Mouse (Mus musculus): ENCODE measurements around the gene Vgll4. TPM values are rescaled to one million over a fixed set of nuclear protein-coding genes. Genes with fewer than 3 reads are reported as not detected.

The Vgll4 gene
- polyA plus RNA-seq, 1 experiment from 2014 or later, result 101 TPM

DNA sequence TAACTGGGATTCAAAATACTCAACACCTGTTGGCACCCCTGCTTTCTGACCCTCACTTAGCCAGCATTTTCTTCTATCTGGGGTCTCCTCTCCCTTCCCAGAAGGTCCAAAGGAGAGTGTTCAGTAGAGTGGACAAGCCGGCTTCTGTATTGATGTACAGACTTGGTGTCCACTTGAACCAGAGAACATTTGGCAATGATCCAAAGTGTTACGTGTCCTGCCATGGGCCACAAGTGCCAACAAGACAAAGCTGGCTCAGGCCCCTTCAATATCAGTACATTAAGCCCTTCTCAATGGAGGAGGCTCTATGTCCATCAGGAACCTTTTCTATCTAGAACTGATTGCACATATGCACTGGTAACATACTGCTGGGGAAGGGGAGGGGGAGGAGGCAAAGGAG is 73.5 kb downstream of the Vgll4 start:
- Histone ChIP-seq H3K4me1 (ENCODE audit: control insufficient read depth, insufficient read depth, low read length) (peaks cover 51% of the 10 kb centered on the region), H3K27me3 (ENCODE audit: control insufficient read depth, insufficient read depth, low read length) (no peaks in the 10 kb centered on the region), H3K36me3 (ENCODE audit: control insufficient read depth, insufficient read depth, low read length) (peaks cover 4% of the 10 kb centered on the region), H3K4me3 (ENCODE audit: low read depth, low read length) (no peak overlapping the region), H3K4me2 (ENCODE audit: low read depth, severe bottlenecking) (no peak overlapping the region), H3K9me3 (ENCODE audit: control insufficient read depth, low read length) (no peaks in the 10 kb centered on the region; the same call in 1 of the 2 replicates), H3K27ac (replicated peaks; ENCODE audit: low read depth, low read length) (no peak overlapping the region), H3K9ac (ENCODE audit: low read length) (no peak overlapping the region)
- ATAC-seq (ENCODE audit: insufficient number of reproducible peaks, low FRiP score, low TSS enrichment, low read depth) (no peak), DNase-seq (ENCODE audit: low spot score) (no peak)
- WGBS, result 91% methylated on average over 2 of the region's 2 CpGs

DNA sequence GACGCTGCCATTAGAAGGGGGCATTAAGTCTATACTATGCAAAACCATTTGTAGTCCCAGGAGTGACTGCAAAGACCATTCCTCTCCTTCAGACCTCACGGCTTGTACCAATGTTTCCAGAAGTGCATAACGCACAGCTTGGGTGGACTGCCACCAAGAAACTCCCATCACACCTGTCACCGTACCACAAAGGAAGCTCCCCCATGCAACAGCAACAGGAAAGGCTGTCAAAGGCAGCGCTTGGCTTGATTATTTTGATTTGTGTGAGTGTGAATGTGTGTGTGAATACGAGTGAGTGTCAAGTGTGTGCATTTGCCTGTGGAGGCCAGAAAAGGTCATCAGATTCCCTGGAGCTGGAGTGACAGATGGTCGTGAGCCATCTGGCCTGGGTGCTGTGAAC is 74.6 kb downstream of the Vgll4 start:
- Histone ChIP-seq H3K36me3 (ENCODE audit: control insufficient read depth, insufficient read depth, low read length) (peaks cover 4% of the 10 kb centered on the region), H3K4me2 (ENCODE audit: low read depth, severe bottlenecking) (no peak overlapping the region), H3K9ac (ENCODE audit: low read length) (no peak overlapping the region), H3K4me3 (ENCODE audit: low read depth, low read length) (no peak overlapping the region), H3K9me3 (ENCODE audit: control insufficient read depth, low read length) (no peaks in the 10 kb centered on the region; the same call in 1 of the 2 replicates), H3K4me1 (ENCODE audit: control insufficient read depth, insufficient read depth, low read length) (peaks cover 43% of the 10 kb centered on the region), H3K27me3 (ENCODE audit: control insufficient read depth, insufficient read depth, low read length) (no peaks in the 10 kb centered on the region), H3K27ac (replicated peaks; ENCODE audit: low read depth, low read length) (no peak overlapping the region)
- 94% methylated on average over 7 of the region's 7 CpGs for WGBS
- no peak for ATAC-seq (ENCODE audit: insufficient number of reproducible peaks, low FRiP score, low TSS enrichment, low read depth)
- DNase-seq (ENCODE audit: low spot score), result no peak

DNA sequence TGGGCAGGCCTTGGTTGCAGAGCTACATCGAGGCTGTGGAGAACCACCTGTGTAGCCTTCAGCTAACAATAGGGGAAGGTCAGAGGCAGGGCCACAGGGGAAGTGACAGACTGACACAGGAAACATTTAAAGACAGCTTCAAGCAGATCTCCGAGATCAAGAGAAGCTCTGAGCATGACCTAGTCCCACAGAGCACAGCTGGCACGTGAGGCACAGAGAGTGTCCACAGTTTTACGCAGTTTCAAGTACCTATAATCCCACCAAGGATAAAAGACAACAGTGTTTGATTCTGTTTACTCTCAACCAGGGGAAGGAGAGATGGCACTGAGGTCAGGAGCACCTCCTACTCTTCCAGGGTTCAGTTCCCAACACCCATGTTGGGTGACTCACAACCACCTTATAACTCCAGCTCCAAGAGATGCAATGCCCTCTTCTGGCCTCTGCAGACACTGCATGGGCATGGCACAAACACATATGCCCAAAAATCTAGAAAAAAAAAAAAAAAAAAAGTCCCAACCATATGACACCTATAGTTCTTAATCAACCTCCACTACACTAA is 75.2 kb downstream of the Vgll4 start:
- WGBS, result 63% methylated on average over 4 of the region's 4 CpGs
- Histone ChIP-seq H3K9ac (ENCODE audit: low read length) (no peak overlapping the region), H3K36me3 (ENCODE audit: control insufficient read depth, insufficient read depth, low read length) (peaks cover 4% of the 10 kb centered on the region), H3K9me3 (ENCODE audit: control insufficient read depth, low read length) (no peaks in the 10 kb centered on the region; the same call in 1 of the 2 replicates), H3K4me3 (ENCODE audit: low read depth, low read length) (no peak overlapping the region), H3K4me2 (ENCODE audit: low read depth, severe bottlenecking) (no peak overlapping the region), H3K27ac (replicated peaks; ENCODE audit: low read depth, low read length) (no peak overlapping the region), H3K4me1 (ENCODE audit: control insufficient read depth, insufficient read depth, low read length) (peaks cover 38% of the 10 kb centered on the region), H3K27me3 (ENCODE audit: control insufficient read depth, insufficient read depth, low read length) (no peaks in the 10 kb centered on the region)
- ATAC-seq (ENCODE audit: insufficient number of reproducible peaks, low FRiP score, low TSS enrichment, low read depth) (no peak), DNase-seq (ENCODE audit: low spot score) (no peak)

DNA sequence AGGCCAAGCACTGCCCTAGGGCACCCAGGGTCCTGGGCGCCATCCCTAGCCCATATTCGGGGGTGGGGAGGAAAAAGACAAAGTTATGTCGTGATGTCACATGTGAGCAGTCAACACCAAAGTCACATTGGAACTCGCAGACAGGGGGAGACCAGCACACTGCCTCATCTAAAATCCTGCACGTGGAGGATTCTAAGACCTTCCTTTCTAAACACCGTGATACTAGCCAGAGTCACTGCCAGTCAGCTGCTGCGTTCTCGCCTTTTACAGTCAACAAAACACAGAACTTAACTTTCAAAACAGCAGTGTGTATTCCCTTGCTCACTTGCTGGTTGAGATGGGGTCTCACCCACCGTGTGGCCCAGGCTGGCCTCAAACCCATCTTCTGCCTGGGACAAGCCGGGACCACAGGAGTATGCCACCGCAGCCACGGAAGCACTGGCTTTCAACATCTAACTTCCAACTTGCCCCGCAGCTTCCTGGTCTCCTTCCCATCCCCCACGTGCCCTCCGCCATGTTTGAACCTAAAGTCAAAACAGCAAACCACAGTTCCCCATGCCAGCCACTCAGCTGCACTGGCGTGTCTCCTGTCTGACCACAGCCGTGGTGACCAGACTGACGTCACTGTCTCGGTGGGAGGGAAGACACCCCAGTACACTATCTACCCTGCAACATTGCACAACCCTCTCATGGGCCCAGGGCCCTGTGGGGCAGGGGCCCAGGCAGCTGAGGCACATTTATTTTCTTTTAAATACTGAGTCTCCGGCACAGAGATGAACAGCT is 76.2 kb downstream of the Vgll4 start:
- no peaks in the 10 kb centered on the region; the same call in 1 of the 2 replicates for H3K9me3 ChIP-seq (ENCODE audit: control insufficient read depth, low read length)
- H3K4me2 ChIP-seq (ENCODE audit: low read depth, severe bottlenecking), result no peak overlapping the region
- 80% methylated on average over 20 of the region's 20 CpGs for WGBS
- H3K27me3 ChIP-seq (ENCODE audit: control insufficient read depth, insufficient read depth, low read length), result no peaks in the 10 kb centered on the region
- H3K9ac ChIP-seq (ENCODE audit: low read length), result no peak overlapping the region
- no peak overlapping the region for H3K4me3 ChIP-seq (ENCODE audit: low read depth, low read length)
- DNase-seq (ENCODE audit: low spot score) (no peak), ATAC-seq (ENCODE audit: insufficient number of reproducible peaks, low FRiP score, low TSS enrichment, low read depth) (no peak)
- H3K27ac ChIP-seq (replicated peaks; ENCODE audit: low read depth, low read length), result no peak overlapping the region
- H3K36me3 ChIP-seq (ENCODE audit: control insufficient read depth, insufficient read depth, low read length), result peaks cover 4% of the 10 kb centered on the region
- peaks cover 40% of the 10 kb centered on the region for H3K4me1 ChIP-seq (ENCODE audit: control insufficient read depth, insufficient read depth, low read length)

DNA sequence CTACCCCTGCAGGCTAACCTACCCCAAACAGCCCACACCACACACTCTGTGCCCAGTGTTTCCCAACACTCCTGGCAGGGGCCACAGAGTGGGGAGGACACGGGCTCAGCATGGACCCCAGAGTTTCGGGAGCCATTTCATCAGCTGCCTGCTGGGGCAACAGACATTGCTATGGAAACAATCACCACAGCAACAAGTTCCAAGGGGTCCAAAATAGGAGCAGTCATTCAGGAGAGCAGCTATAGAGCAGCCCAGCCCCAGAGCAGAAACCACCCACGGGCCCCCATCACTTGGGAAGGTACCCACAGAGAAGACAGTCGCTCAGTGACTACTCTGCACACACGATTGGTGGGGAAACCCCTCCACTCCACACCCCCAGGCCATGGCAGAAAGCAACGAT is 77.4 kb downstream of the Vgll4 start:
- ATAC-seq (ENCODE audit: insufficient number of reproducible peaks, low FRiP score, low TSS enrichment, low read depth) (no peak), DNase-seq (ENCODE audit: low spot score) (no peak)
- Histone ChIP-seq H3K27me3 (ENCODE audit: control insufficient read depth, insufficient read depth, low read length) (no peaks in the 10 kb centered on the region), H3K27ac (replicated peaks; ENCODE audit: low read depth, low read length) (peak overlapping the region; percentile 52; the same call in 1 of the 2 replicates), H3K4me2 (ENCODE audit: low read depth, severe bottlenecking) (no peak overlapping the region), H3K4me1 (ENCODE audit: control insufficient read depth, insufficient read depth, low read length) (peaks cover 41% of the 10 kb centered on the region), H3K36me3 (ENCODE audit: control insufficient read depth, insufficient read depth, low read length) (peaks cover 4% of the 10 kb centered on the region), H3K4me3 (ENCODE audit: low read depth, low read length) (no peak overlapping the region), H3K9ac (ENCODE audit: low read length) (0 out of 2 replicates have a peak overlapping the region, but pooled peaks have one; percentile 12), H3K9me3 (ENCODE audit: control insufficient read depth, low read length) (no peaks in the 10 kb centered on the region; the same call in 1 of the 2 replicates)
- WGBS, result 49% methylated on average over 6 of the region's 6 CpGs

DNA sequence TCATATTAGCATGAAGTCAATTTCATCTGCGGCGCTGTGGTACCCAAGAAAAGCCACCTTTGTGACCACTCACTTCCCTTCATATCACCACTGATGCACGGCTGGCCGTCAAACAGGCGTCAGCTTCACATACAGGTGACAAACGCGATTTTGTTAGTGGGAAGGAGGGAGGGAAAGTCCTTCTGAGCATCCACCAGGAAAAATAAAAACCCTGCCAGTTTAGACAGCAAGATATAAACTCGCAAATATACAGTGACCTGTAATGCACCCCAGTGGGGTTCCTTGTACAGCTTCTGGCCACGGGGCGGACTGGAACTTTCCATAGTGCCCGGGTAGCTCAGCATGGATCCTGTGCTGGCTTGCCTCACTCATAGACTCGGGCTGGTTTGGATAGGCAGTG is 78.0 kb downstream of the Vgll4 start:
- no peaks in the 10 kb centered on the region for H3K27me3 ChIP-seq (ENCODE audit: control insufficient read depth, insufficient read depth, low read length)
- no peak overlapping the region for H3K9ac ChIP-seq (ENCODE audit: low read length)
- H3K27ac ChIP-seq (replicated peaks; ENCODE audit: low read depth, low read length), result peak overlapping the region; percentile 52; the same call in 1 of the 2 replicates
- peaks cover 46% of the 10 kb centered on the region for H3K4me1 ChIP-seq (ENCODE audit: control insufficient read depth, insufficient read depth, low read length)
- ATAC-seq (ENCODE audit: insufficient number of reproducible peaks, low FRiP score, low TSS enrichment, low read depth), result no peak
- WGBS, result 74% methylated on average over 12 of the region's 12 CpGs
- H3K36me3 ChIP-seq (ENCODE audit: control insufficient read depth, insufficient read depth, low read length), result peaks cover 4% of the 10 kb centered on the region
- H3K4me2 ChIP-seq (ENCODE audit: low read depth, severe bottlenecking), result no peak overlapping the region
- no peak overlapping the region for H3K4me3 ChIP-seq (ENCODE audit: low read depth, low read length)
- DNase-seq (ENCODE audit: low spot score), result no peak
- H3K9me3 ChIP-seq (ENCODE audit: control insufficient read depth, low read length), result no peaks in the 10 kb centered on the region; the same call in 1 of the 2 replicates

DNA sequence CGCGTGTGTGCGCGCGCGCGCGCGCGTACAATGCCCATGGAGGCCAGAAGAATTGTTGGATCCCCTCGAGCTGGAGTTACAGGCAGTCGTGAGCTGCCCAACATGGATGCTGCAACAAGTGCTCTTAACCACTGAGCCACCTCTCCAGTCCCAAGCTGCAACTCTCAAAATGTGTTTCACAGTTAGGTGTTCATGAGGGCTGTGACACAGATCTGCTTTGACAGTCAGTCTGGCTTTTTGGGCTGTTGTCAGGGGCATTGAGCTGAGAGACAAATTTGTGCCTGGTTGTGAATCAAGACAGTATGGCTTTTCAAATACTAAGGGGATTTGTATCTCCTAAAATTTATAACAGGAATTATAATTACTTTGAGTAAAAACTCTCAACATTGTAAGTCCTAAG is 78.5 kb downstream of the Vgll4 start:
- Histone ChIP-seq H3K4me2 (ENCODE audit: low read depth, severe bottlenecking) (no peak overlapping the region), H3K9me3 (ENCODE audit: control insufficient read depth, low read length) (no peaks in the 10 kb centered on the region), H3K4me3 (ENCODE audit: low read depth, low read length) (no peak overlapping the region), H3K9ac (ENCODE audit: low read length) (no peak overlapping the region), H3K27me3 (ENCODE audit: control insufficient read depth, insufficient read depth, low read length) (no peaks in the 10 kb centered on the region), H3K27ac (replicated peaks; ENCODE audit: low read depth, low read length) (no peak overlapping the region), H3K4me1 (ENCODE audit: control insufficient read depth, insufficient read depth, low read length) (peaks cover 51% of the 10 kb centered on the region), H3K36me3 (ENCODE audit: control insufficient read depth, insufficient read depth, low read length) (peaks cover 4% of the 10 kb centered on the region)
- DNase-seq (ENCODE audit: low spot score) (no peak), ATAC-seq (ENCODE audit: insufficient number of reproducible peaks, low FRiP score, low TSS enrichment, low read depth) (no peak)
- 90% methylated on average over 12 of the region's 12 CpGs for WGBS

DNA sequence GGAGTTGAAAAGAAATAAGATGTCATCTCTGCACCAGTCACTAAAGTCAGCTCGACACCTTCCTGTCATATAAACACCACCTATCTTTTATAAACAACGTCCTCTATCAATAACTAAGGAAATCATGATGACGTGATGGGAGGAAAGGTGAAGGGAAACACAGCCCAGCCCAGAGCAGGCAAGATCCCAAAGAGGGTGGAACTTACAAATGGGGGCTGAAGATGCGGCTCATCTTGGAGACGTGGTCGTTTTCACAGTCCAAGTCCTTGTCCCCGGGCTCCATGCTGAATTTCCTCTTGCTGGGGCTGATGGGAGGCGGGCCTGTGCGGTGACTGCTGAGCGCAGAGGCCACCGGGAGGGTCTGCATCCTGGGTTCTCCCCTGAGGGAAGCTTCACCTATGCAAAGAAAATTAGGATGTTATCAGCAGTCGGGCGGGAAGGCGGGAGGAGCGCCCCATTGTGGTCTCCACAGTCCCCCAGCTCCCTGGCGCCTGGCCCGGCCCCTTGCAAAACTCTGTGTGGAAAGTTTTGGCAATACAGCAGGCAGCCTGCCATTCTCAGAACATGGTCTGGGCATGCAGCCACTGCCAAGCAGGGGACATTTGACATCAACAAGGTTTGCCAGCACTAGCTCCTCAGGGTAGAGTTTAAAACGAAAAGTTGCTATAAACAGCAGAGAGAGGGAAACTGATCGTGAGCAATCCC is 79.2 kb downstream of the Vgll4 start:
- Histone ChIP-seq H3K4me2 (ENCODE audit: low read depth, severe bottlenecking) (no peak overlapping the region), H3K27me3 (ENCODE audit: control insufficient read depth, insufficient read depth, low read length) (no peaks in the 10 kb centered on the region), H3K27ac (replicated peaks; ENCODE audit: low read depth, low read length) (no peak overlapping the region), H3K9ac (ENCODE audit: low read length) (no peak overlapping the region), H3K9me3 (ENCODE audit: control insufficient read depth, low read length) (no peaks in the 10 kb centered on the region), H3K36me3 (ENCODE audit: control insufficient read depth, insufficient read depth, low read length) (peaks cover 3% of the 10 kb centered on the region), H3K4me1 (ENCODE audit: control insufficient read depth, insufficient read depth, low read length) (peaks cover 53% of the 10 kb centered on the region), H3K4me3 (ENCODE audit: low read depth, low read length) (no peak overlapping the region)
- ATAC-seq (ENCODE audit: insufficient number of reproducible peaks, low FRiP score, low TSS enrichment, low read depth) (no peak), DNase-seq (ENCODE audit: low spot score) (no peak)
- 63% methylated on average over 19 of the region's 19 CpGs for WGBS
